Mouse (Mus musculus): ENCODE results near the gene Dynlt1f. TPM values are rescaled to one million over a fixed set of nuclear protein-coding genes. Genes with fewer than 3 reads are reported as not detected.
"Not testable (repeated sequence)": the region's sequence is repeated elsewhere in the genome, so short reads cannot be mapped to it uniquely, and the experiment has no call there.

Dynlt1f gene
- total RNA-seq, 1 experiment from 2014 or later = 153 TPM

GRCm38 (mm10) chr17:6661093-6661816, 5.6 kb upstream of the Dynlt1f start:
- not testable (repeated sequence) for DNase-seq

- DNase-seq = not testable (repeated sequence)
Observed at GRCm38 (mm10) chr17:6660589-6660988, 4.9 kb upstream of the Dynlt1f start.

GRCm38 (mm10) chr17:6658801-6659200, 3.1 kb upstream of the Dynlt1f start, which contains the start of gene Sytl3:
TSS of gene Sytl3 (plus strand) at chr17:6659093.
- not testable (repeated sequence) for DNase-seq

GRCm38 (mm10) chr17:6656471-6656870, 771 bp upstream of the Dynlt1f start:
- DNase-seq = not testable (repeated sequence)

- peak; percentile 59 for DNase-seq
Observed at GRCm38 (mm10) chr17:6655087-6655511, 601 bp downstream of the Dynlt1f start.

- DNase-seq = not testable (repeated sequence)
Observed at GRCm38 (mm10) chr17:6653341-6653946, 2.3 kb downstream of the Dynlt1f start.

GRCm38 (mm10) chr17:6650904-6651565, 4.7 kb downstream of the Dynlt1f start:
- not testable (repeated sequence) for DNase-seq

- DNase-seq = not testable (repeated sequence)
Observed at GRCm38 (mm10) chr17:6647452-6647851, 8.2 kb downstream of the Dynlt1f start.

- not testable (repeated sequence) for DNase-seq
Observed at GRCm38 (mm10) chr17:6646841-6647240, 8.9 kb downstream of the Dynlt1f start.

- DNase-seq = not testable (repeated sequence)
Observed at GRCm38 (mm10) chr17:6645668-6646067, 10.0 kb downstream of the Dynlt1f start.

- not testable (repeated sequence) for DNase-seq
Observed at GRCm38 (mm10) chr17:6644673-6645072, 11.0 kb downstream of the Dynlt1f start.

GRCm38 (mm10) chr17:6644210-6644609, 11.5 kb downstream of the Dynlt1f start:
- DNase-seq = not testable (repeated sequence)

GRCm38 (mm10) chr17:6640771-6641429, 14.8 kb downstream of the Dynlt1f start:
- not testable (repeated sequence) for DNase-seq

- DNase-seq = not testable (repeated sequence)
Observed at GRCm38 (mm10) chr17:6640044-6640637, 15.6 kb downstream of the Dynlt1f start.

- not testable (repeated sequence) for DNase-seq
Observed at GRCm38 (mm10) chr17:6639486-6639885, 16.2 kb downstream of the Dynlt1f start.

- DNase-seq = not testable (repeated sequence)
Observed at GRCm38 (mm10) chr17:6638444-6638843, 17.3 kb downstream of the Dynlt1f start.

- DNase-seq = not testable (repeated sequence)
Observed at GRCm38 (mm10) chr17:6637434-6637833, 18.3 kb downstream of the Dynlt1f start.

- no peak for DNase-seq
Observed at GRCm38 (mm10) chr17:6636861-6637260, 18.8 kb downstream of the Dynlt1f start.

GRCm38 (mm10) chr17:6635781-6636180, 19.9 kb downstream of the Dynlt1f start:
- not testable (repeated sequence) for DNase-seq

GRCm38 (mm10) chr17:6632850-6633249, 22.9 kb downstream of the Dynlt1f start:
- DNase-seq = not testable (repeated sequence)

GRCm38 (mm10) chr17:6630398-6630797, 25.3 kb downstream of the Dynlt1f start:
- DNase-seq = not testable (repeated sequence)
